In genomic region chr4:152026751-152027508, GRCm38 (mm10) we compare ENCODE assay signal across 8 mouse cellular contexts. TPM values are rescaled to one million over a fixed set of nuclear protein-coding genes. Genes with fewer than 3 reads are reported as not detected.
DNase-seq lines count a peak whose midpoint lies in the region; ATAC-seq and TF ChIP-seq lines count a peak whose summit lies in the region.

No protein-coding gene starts in this region.

- 4% methylated on average over 22 of the region's 41 CpGs for WGBS in embryonic facial prominence, embryonic 14.5 days
- WGBS in intestine, embryonic 15.5 days: 1% methylated on average over 41 of the region's 41 CpGs

- H3K36me3 ChIP-seq in ES-E14 (ENCODE audit: control insufficient read depth, insufficient read depth, low read length, poor library complexity, severe bottlenecking): peaks cover 22% of the 10 kb centered on the region; the same call in 1 of the 2 replicates
- H3K36me3 ChIP-seq in embryonic facial prominence, embryonic 14.5 days (ENCODE audit: control insufficient read depth, insufficient read depth, low read length): peaks cover 24% of the 10 kb centered on the region
- peaks cover 10% of the 10 kb centered on the region; the same call in 1 of the 2 replicates for H3K36me3 ChIP-seq in intestine, embryonic 15.5 days

- peak overlapping the region; percentile 87 for H3K9ac ChIP-seq in ES-E14 (ENCODE audit: insufficient read depth, low read depth, low read length, poor library complexity, severe bottlenecking)
- H3K9ac ChIP-seq in embryonic facial prominence, embryonic 14.5 days (ENCODE audit: low read depth, low read length): peak overlapping the region; percentile 82
- H3K9ac ChIP-seq in intestine, embryonic 15.5 days: peak overlapping the region; percentile 87

- intact Hi-C loops in gastrocnemius, adult 2 months (cut with DNase I): no loop called here

- peak overlapping the region; percentile 95 for H3K27ac ChIP-seq in gastrocnemius, adult 2 months
- no peak overlapping the region for H3K27ac ChIP-seq in ES-E14 (ENCODE audit: insufficient read depth, low read depth, low read length, poor library complexity, severe bottlenecking)
- peak overlapping the region; percentile 44; the same call in 1 of the 2 replicates for H3K27ac ChIP-seq in embryonic facial prominence, embryonic 14.5 days (replicated peaks; ENCODE audit: low read depth, low read length)
- H3K27ac ChIP-seq in intestine, embryonic 15.5 days: peak overlapping the region; percentile 58

- H3K9me3 ChIP-seq in ES-E14 (ENCODE audit: control insufficient read depth, insufficient read depth, low read depth, low read length): no peaks in the 10 kb centered on the region
- no peaks in the 10 kb centered on the region for H3K9me3 ChIP-seq in embryonic facial prominence, embryonic 14.5 days (ENCODE audit: control insufficient read depth, low read length)
- no peaks in the 10 kb centered on the region for H3K9me3 ChIP-seq in intestine, embryonic 15.5 days

- in situ Hi-C loops in ES-E14 (cut with MboI; ENCODE audit: low sequenced_read_pairs in 2 of 2, unreplicated experiment in 2 of 2): no loop called here

- DNase-seq in gastrocnemius, adult 2 months: peak; percentile 19
- no peak for DNase-seq in gastrocnemius, postnatal 25 days
- DNase-seq in ES-E14 (ENCODE audit: low read depth, low spot score): no peak
- DNase-seq in embryonic facial prominence, embryonic 14.5 days (ENCODE audit: low spot score): no peak
- peak; percentile 59 for DNase-seq in lung, postnatal 10 days
- DNase-seq in testis, postnatal 10 days (ENCODE audit: low spot score): peak; percentile 72
- no peak for DNase-seq in urinary bladder, postnatal 10 days (ENCODE audit: low spot score)

- peak overlapping the region; percentile 98 for H3K4me2 ChIP-seq in embryonic facial prominence, embryonic 14.5 days (ENCODE audit: low read depth, low read length)
- H3K4me2 ChIP-seq in intestine, embryonic 15.5 days (replicated peaks): peak overlapping the region; percentile 97

- ATAC-seq in embryonic facial prominence, embryonic 14.5 days (ENCODE audit: low read depth): peak; percentile 51
- peak; percentile 73 for ATAC-seq in intestine, embryonic 15.5 days

- no peaks in the 10 kb centered on the region for H3K27me3 ChIP-seq in embryonic facial prominence, embryonic 14.5 days (replicated peaks; ENCODE audit: control insufficient read depth, insufficient read depth, low read length)
- no peaks in the 10 kb centered on the region for H3K27me3 ChIP-seq in intestine, embryonic 15.5 days (replicated peaks)

- TF ChIP-seq CTCF in gastrocnemius, adult 2 months (IDR thresholded peaks at IDR 0.05): no peak

- peaks cover 0 to 23% of the 10 kb centered on the region in 2 experiments; a peak in 2 of 4 replicates for H3K4me1 ChIP-seq in ES-E14 (ENCODE audit: control insufficient read depth in 2 of 2, insufficient read depth in 2 of 2, low read length in 2 of 2, poor library complexity in 1 of 2)
- peaks cover 22% of the 10 kb centered on the region for H3K4me1 ChIP-seq in embryonic facial prominence, embryonic 14.5 days (ENCODE audit: control insufficient read depth, insufficient read depth, low read length)
- H3K4me1 ChIP-seq in intestine, embryonic 15.5 days (replicated peaks): peaks cover 48% of the 10 kb centered on the region

- peak overlapping the region; percentile 90 for H3K4me3 ChIP-seq in gastrocnemius, adult 2 months
- peak overlapping the region; percentile 80 to 82 for H3K4me3 ChIP-seq in ES-E14 (ENCODE audit: insufficient read depth in 1 of 2, low read depth in 1 of 2, low read length in 2 of 2, poor library complexity in 1 of 2, severe bottlenecking in 1 of 2)
- H3K4me3 ChIP-seq in embryonic facial prominence, embryonic 14.5 days (ENCODE audit: low read depth, low read length): peak overlapping the region; percentile 79
- peak overlapping the region; percentile 81 for H3K4me3 ChIP-seq in intestine, embryonic 15.5 days (replicated peaks)

TF ChIP-seq in ES-E14, 5 proteins besides CTCF, POLR2A, EP300 and RAD21:
- no peak for TF ChIP-seq ZC3H11A (IDR thresholded peaks at IDR 0.05; ENCODE audit: borderline replicate concordance, low read depth, low read length)
- no peak for TF ChIP-seq CHD2 (IDR thresholded peaks at IDR 0.05; ENCODE audit: low read depth, low read length)
- TF ChIP-seq HCFC1 (IDR thresholded peaks at IDR 0.05; ENCODE audit: borderline replicate concordance, insufficient read depth, low read length): no peak
- TF ChIP-seq MAFK (IDR thresholded peaks at IDR 0.05; ENCODE audit: insufficient read depth, low read depth, low read length): no peak
- no peak for TF ChIP-seq ZNF384 (IDR thresholded peaks at IDR 0.05; ENCODE audit: low read depth, low read length)

RNA-seq across cellular contexts. Expression of gene Zbtb48, which starts 0.5 kb away (rescaled TPM):
- 1 to 10 TPM; 2.4 to 3.3 TPM for total RNA-seq in gastrocnemius, adult 2 months (2021)
- total RNA-seq in gastrocnemius, postnatal 25 days (2021): 1 to 10 TPM; 2.5 TPM
- total RNA-seq in ES-E14 (2012; rRNA removed): 18.7 and 31.7 TPM in 2 replicates
- polyA plus RNA-seq in embryonic facial prominence, embryonic 14.5 days (2014; fragmentation: Nextera tagmentation; extraction: Ambion mirVana): 19.0 and 19.9 TPM in 2 replicates
- 15.6 and 19.0 TPM in 2 replicates for polyA plus RNA-seq in intestine, embryonic 15.5 days (2015; fragmentation: Nextera tagmentation; extraction: Ambion mirVana)

RNA-seq across cellular contexts. Expression of gene Tas1r1, which starts 11.4 kb away (rescaled TPM):
- under 1 TPM; 0.53 to 0.59 TPM for total RNA-seq in gastrocnemius, adult 2 months (2021)
- total RNA-seq in gastrocnemius, postnatal 25 days (2021): under 1 TPM; 0.84 to 0.86 TPM
- total RNA-seq in ES-E14 (2012; rRNA removed): 1.9 and 3.0 TPM in 2 replicates
- polyA plus RNA-seq in embryonic facial prominence, embryonic 14.5 days (2014; fragmentation: Nextera tagmentation; extraction: Ambion mirVana): 1.2 and 1.5 TPM in 2 replicates
- polyA plus RNA-seq in intestine, embryonic 15.5 days (2015; fragmentation: Nextera tagmentation; extraction: Ambion mirVana): 0.19 and 0.44 TPM in 2 replicates

RNA-seq across cellular contexts. Expression of gene Nol9, which starts 12.2 kb away (rescaled TPM):
- 10 to 100 TPM; 10.6 to 11.7 TPM for total RNA-seq in gastrocnemius, adult 2 months (2021)
- total RNA-seq in gastrocnemius, postnatal 25 days (2021): 1 to 10 TPM; 9.6 TPM
- 70.1 and 81.7 TPM in 2 replicates for total RNA-seq in ES-E14 (2012; rRNA removed)
- 25.1 and 26.5 TPM in 2 replicates for polyA plus RNA-seq in embryonic facial prominence, embryonic 14.5 days (2014; fragmentation: Nextera tagmentation; extraction: Ambion mirVana)
- 31.3 and 31.7 TPM in 2 replicates for polyA plus RNA-seq in intestine, embryonic 15.5 days (2015; fragmentation: Nextera tagmentation; extraction: Ambion mirVana)

RNA-seq across cellular contexts. Expression of gene Klhl21, which starts 18.3 kb away (rescaled TPM):
- 100 to 1,000 TPM in 1 of 2 experiments, 10 to 100 TPM in 1; 92.5 to 125 TPM for total RNA-seq in gastrocnemius, adult 2 months (2021)
- 10 to 100 TPM; 56.9 to 66.5 TPM for total RNA-seq in gastrocnemius, postnatal 25 days (2021)
- 19.7 and 21.0 TPM in 2 replicates for total RNA-seq in ES-E14 (2012; rRNA removed)
- polyA plus RNA-seq in embryonic facial prominence, embryonic 14.5 days (2014; fragmentation: Nextera tagmentation; extraction: Ambion mirVana): 10.9 and 11.2 TPM in 2 replicates
- polyA plus RNA-seq in intestine, embryonic 15.5 days (2015; fragmentation: Nextera tagmentation; extraction: Ambion mirVana): 10.6 and 10.9 TPM in 2 replicates

RNA-seq across cellular contexts. Expression of gene Phf13, which starts 30.9 kb away (rescaled TPM):
- 1 to 10 TPM; 4.5 to 4.6 TPM for total RNA-seq in gastrocnemius, adult 2 months (2021)
- total RNA-seq in gastrocnemius, postnatal 25 days (2021): 1 to 10 TPM; 2.8 to 3.4 TPM
- total RNA-seq in ES-E14 (2012; rRNA removed): 22.2 and 29.2 TPM in 2 replicates
- polyA plus RNA-seq in embryonic facial prominence, embryonic 14.5 days (2014; fragmentation: Nextera tagmentation; extraction: Ambion mirVana): 30.1 and 32.6 TPM in 2 replicates
- polyA plus RNA-seq in intestine, embryonic 15.5 days (2015; fragmentation: Nextera tagmentation; extraction: Ambion mirVana): 20.4 and 21.0 TPM in 2 replicates

Comparison
In these comparisons a context has a peak if more than half of its experiments do, and no peak if none do; other contexts are left out.
1. DNase-seq: peak in gastrocnemius, adult 2 months (single experiment), lung, postnatal 10 days (single experiment) and testis, postnatal 10 days (single experiment); none in gastrocnemius, postnatal 25 days (single experiment), ES-E14 (single experiment), embryonic facial prominence, embryonic 14.5 days (single experiment) and urinary bladder, postnatal 10 days (single experiment).
2. Peak in every context shown above with its lines, with median percentiles within 50 percentile points of each other: H3K4me3 ChIP-seq and H3K9ac ChIP-seq.